Mouse (Mus musculus): ENCODE measurements at regions not wholly inside any gene's neighbourhood (a gene's known extent, or its start where the extent isn't known, plus 50 kb on each side); places are given as distances from the start of the nearest gene placed in this dataset.
"Not testable (repeated sequence)": the region's sequence is repeated elsewhere in the genome, so short reads cannot be mapped to it uniquely, and the experiment has no call there.

DNA sequence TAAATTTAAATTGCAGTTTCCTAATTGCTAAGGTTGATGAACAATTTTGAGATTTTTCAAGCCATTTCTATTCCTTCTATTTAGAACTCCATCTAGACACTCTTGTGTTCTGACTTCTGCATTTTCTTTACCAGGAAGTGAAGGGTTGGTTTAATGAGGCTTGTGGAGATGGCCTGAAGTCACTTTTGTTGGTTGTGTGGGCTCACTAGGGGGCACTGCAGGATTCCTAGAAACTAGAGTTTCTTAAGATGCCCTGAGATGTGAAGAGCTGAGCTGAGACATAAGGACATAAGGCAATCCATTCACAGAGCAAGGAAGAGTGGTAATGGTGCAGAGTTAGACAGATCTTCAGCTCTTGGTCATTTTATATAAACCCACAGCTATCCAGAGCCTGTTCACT lies 656.6 kb downstream of the Dad1 start:
- not testable (repeated sequence) for DNase-seq (ENCODE audit: low spot score in 2 of 2)

DNA sequence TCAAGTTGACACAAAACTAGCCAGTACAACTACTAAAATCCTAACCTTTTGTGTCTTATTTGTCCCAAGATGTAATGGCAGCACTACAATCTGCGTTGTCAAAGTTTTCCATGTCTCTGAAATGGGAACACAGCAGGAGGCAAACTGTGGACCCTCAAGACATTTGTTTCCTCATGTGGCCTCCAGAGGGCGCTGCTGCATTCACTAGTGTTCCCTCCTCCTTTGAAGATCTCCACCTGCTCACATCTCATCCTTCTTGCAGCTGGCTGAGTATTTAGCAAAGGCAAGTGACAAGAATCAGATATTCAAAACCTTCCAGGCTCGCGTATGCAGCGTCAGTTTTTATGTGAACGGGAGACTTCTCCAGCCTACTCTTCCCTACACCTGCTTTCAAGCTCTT lies 663.3 kb downstream of the Dad1 start:
- DNase-seq (ENCODE audit: low spot score in 2 of 2) = not testable (repeated sequence)

DNA sequence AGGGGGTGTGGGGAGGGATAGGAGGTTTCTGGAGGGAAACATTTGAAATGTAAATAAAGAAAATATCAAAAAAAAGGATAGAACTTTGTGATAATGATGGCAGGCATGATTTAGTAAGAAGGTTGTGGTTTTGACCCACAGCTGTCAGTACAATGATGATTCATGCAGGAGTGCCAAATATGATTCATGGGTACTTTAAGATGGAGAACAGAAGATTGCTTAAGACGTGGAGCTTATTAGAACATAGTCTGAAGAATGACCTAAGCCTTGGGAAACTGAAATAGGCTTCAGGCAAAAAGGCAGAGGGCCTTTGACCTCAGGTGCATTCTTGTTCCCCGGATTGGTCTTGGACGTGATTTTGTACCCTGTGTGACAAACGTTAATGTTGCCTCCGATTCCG lies 671.4 kb downstream of the Dad1 start:
- DNase-seq (ENCODE audit: low spot score in 2 of 2) = not testable (repeated sequence)

GRCm38 (mm10) chr14:53581734-53582133 lies 672.2 kb downstream of the Dad1 start:
- not testable (repeated sequence) for DNase-seq (ENCODE audit: low spot score in 2 of 2)

DNA sequence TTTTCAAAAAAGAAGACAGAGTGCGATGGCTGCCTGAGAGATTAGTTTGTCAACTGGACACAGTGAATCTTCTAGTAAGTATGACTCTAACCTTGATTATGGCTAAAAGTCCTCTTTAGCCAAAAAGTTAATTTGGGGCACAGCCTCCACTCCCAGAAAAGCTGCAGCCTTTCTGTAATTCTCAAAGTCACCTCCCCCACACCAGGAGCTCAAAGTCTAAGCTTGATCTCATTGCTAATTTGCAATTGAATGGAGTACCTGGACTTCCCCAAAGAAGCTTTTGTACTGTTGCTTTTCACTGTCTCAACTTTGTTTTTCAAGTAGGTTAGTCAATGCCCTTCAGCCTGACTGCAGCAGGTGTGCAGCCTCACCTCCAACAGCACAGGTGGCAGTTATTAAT lies 677.0 kb downstream of the Dad1 start:
- DNase-seq (ENCODE audit: low spot score in 2 of 2) = not testable (repeated sequence)

DNA sequence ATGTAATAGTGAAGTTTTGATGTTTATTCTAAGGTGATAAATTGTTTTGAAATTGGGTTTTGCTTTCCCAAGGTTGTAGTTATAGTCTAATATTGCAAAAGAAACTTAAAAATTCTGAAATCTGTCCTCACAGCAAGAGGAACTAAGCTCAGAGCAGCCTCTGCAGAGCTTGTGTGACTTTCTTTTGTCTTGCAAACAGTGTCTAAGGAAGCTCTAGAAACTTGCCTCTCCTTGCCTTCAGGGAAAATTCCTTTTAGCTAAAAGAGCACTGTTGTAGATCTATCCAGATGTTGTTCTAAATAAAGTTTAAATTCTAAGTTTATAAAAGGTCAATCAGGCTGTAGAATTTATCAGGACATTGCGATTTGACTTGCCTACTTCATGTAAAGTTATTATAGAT lies 681.2 kb downstream of the Dad1 start:
- not testable (repeated sequence) for DNase-seq (ENCODE audit: low spot score in 2 of 2)

DNA sequence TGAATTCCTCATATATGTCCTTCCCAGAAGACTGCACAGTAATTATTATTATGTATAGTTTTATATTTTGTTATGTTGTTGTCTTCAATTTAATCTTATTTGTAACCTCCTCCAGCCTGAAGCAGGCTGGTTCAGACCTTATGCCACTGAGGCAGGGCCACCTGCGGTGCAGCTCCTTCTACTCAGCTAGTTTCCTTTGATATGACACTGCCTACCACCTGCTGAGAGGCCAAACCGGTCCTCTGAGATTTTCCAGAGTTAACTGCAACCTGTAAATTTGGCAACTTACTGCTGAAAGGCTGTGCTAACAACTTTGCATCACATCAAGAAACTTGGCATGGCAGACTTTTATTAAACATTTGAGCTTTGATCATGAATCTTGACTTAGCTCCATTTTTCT lies 691.3 kb downstream of the Dad1 start:
- no peak for DNase-seq (ENCODE audit: low spot score in 2 of 2)

DNA sequence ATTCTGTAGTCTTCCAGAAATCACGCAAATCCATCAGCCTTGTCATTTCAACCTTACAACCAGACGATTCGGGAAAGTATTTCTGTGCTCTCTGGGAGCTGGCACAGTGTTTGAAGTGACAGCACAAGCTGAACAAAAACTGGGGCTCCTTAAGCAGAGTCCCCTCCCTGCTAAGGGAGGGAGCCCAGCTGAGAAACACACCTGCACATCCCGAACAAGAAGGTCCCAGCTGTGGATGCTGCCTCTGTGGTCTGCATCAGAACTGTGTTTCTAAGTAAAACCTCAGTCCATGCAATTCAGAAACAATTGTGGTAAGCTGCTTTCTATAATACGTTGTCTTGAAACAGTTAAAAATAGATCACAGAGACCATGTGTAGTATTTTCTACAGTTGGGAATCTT lies 693.8 kb downstream of the Dad1 start:
- not testable (repeated sequence) for DNase-seq (ENCODE audit: low spot score in 2 of 2)

DNA sequence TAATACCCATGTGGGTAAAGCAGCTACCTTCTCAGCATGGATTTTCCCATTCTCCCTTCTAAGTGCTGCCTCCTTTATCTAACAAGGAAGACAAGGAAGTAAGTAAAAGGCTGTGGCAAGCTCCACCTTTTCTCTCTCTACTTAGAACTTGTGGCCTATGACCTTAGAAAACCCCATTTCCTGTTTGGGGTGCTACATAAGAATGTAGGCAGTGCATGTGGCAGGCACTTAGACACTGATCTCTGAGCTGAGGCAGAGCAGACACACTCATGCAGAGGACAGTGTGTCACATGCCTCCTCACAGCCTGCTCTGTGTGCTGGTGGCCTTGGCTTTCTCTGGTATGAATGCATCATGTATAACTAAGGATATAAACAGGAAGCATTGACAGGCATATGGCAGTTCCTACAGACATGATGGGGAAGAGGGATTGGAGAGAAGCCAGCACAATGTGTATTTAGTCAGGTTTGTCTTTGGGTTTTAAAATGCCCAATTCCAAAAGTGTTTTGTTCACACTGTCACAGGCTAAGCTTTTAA lies 694.5 kb downstream of the Dad1 start:
- DNase-seq (ENCODE audit: low spot score in 2 of 2) = not testable (repeated sequence)

GRCm38 (mm10) chr14:53553771-53554170 lies 700.1 kb downstream of the Dad1 start:
- DNase-seq (ENCODE audit: low spot score in 2 of 2) = no peak

- DNase-seq (ENCODE audit: low spot score in 2 of 2) = not testable (repeated sequence)
These were observed 706.5 kb downstream of the Dad1 start for GRCm38 (mm10) chr14:53547365-53547764.

DNA sequence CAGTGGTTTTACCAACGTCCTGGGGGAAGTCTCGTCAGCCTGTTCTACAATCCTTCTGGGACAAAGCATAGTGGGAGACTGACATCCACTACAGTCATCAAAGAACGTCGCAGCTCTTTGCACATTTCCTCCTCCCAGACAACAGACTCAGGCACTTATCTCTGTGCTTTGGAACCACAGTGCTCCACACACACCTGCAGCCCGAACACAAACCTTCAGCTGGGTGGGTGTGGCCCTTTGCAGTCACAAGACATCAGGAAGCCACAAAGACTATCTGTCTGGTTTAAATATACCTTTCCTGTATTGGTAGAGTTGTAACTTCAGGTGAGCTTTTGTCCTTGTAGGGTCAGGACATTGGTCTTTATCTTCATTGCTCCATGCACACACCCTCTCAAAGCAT lies 708.6 kb downstream of the Dad1 start:
- DNase-seq (ENCODE audit: low spot score in 2 of 2) = no peak

DNA sequence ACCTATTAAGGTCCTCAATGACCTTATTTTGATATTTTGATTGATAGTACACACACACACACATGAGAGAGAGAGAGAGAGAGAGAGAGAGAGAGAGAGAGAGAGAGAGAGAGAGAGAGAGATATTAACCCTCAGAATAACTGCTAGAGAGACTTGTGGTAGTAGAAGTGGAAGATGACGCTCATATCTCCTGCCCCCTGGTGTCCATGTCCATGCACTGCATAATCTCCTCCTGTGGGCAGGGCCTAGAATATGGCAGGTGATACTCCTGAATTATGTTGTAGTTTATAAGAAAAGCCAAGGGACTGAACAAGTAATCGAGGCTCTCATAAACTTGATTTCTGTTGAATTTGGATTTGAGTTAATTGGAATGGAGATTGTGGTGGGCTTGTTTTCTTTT lies 712.3 kb downstream of the Dad1 start:
- not testable (repeated sequence) for DNase-seq (ENCODE audit: low spot score in 2 of 2)

DNA sequence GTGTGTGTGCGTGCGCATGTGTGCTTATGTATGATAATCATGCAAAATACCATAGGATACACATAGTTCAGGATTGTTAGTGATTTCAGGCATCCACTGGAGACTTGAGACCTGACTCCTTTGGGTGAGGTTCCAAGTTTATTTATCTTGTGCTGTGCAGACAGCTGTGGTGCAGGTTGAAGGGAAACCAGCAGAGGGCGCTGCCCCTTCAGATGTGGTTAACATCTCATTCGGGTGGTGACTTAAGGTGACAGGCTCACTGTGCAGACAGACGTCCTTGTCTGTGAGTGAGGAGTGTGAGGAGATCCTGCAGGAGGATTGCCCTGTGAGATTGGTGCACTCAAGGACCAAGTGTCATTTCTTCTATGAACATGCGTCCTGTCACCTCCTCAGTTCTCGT lies 716.0 kb downstream of the Dad1 start:
- not testable (repeated sequence) for DNase-seq (ENCODE audit: low spot score in 2 of 2)

DNA sequence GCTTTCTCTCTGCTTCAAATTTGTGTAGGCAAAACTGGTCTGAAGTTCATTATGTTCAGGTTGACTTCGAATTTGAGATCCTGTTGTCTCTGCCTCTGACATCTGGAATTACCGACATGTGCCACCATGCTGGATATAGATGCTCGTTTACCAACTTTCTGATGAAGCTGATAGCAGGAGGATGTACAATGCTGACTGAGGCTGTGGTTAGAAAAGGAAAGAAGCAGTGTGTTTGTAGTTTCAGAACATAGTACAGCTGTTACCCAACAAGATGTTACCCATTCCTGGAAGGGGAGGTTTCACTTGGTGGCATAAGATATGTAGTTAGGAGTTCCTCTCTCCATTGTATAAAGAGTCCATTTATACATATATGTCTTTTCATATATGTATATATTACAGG lies 730.5 kb downstream of the Dad1 start:
- DNase-seq (ENCODE audit: low spot score in 2 of 2) = not testable (repeated sequence)

DNA sequence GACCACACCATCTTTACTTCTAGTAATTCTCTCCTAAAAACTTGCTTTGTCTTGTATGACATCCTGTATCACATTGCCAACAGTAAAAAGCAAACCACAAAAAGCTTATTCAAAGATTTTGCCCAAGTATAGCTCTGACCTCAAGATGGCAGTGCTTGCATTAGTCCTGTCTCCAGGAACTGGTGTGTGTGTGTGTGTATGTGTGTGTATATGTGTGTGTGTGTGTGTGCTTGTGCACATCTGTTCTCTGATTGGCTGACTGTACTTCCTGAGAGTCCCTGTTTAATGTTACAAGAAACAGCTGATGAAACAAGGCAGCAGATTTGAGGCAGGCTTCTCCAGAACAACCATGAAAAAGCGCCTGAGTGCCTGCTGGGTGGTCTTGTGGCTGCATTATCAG lies 735.0 kb downstream of the Dad1 start:
- DNase-seq (ENCODE audit: low spot score in 2 of 2) = not testable (repeated sequence)

DNA sequence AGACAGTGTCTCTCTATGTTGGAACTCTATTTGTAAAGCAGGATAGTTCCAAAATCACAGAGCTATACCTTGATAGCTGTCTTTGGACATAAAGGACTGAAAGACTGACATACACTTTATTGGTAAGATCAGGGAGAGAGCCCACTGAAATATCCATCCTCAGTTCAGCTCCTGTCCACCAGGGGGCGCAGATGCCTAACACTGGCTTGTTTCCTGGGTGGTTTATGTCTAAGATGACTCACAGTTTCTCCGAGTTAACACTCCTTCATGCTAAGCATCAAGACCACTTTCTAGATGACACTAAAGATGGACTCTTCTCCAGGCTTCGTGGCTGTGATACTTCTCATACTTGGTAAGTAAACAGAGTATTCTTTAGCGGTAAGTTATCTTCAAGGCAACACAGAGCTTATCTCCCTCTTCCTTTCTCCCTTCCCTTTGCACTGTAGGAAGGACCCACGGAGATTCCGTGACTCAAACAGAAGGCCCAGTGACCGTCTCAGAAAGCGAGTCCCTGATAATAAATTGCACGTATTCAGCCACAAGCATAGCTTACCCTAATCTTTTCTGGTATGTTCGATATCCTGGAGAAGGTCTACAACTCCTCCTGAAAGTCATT lies 737.2 kb downstream of the Dad1 start:
- not testable (repeated sequence) for DNase-seq (ENCODE audit: low spot score in 2 of 2)

- not testable (repeated sequence) for DNase-seq (ENCODE audit: low spot score in 2 of 2)
These were observed 748.5 kb downstream of the Dad1 start for GRCm38 (mm10) chr14:53505389-53505788.

DNA sequence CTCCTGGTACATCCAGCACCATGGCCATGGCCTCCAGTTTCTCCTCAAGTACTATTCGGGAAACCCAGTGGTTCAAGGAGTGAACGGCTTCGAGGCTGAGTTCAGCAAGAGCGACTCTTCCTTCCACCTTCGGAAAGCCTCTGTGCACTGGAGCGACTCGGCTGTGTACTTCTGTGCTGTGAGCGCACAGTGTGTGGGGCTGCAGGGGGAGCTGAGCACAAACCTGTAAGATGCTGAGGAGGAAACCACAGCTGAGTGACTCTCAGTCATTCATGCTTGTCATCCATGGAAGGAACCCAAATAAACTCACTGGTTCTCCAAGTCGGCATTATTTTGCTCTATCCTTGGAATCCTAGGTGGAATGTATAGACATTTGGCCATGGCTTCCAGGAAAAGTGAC lies 765.5 kb downstream of the Dad1 start:
- DNase-seq (ENCODE audit: low spot score in 2 of 2) = not testable (repeated sequence)

- DNase-seq (ENCODE audit: low spot score in 2 of 2) = not testable (repeated sequence)
These were observed 766.3 kb downstream of the Dad1 start for GRCm38 (mm10) chr14:53487611-53488010.

DNA sequence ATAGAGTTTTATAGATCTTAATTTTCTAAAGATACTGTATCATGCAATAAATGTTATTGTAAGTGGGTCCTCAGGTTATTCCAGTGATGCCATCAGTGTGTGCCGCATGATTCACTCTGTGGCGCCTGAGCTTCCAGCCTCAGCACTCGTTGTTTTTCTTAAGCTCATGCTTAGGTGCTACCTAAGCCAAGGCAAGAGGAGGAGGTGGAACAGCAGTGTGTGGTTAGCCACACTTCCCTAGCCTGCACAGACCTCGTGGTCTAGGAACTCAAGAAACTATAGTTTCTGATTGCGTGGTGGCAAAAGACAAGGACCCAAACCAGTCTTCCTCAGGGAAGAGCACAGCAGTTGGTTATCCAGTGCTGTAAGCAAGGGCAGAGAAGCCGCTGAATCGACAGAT lies 779.7 kb downstream of the Dad1 start:
- DNase-seq (ENCODE audit: low spot score in 2 of 2) = not testable (repeated sequence)

- DNase-seq (ENCODE audit: low spot score in 2 of 2) = not testable (repeated sequence)
These were observed 793.1 kb downstream of the Dad1 start for GRCm38 (mm10) chr14:53460790-53461189.

- no peak for DNase-seq (ENCODE audit: low spot score in 2 of 2)
These were observed 799.9 kb downstream of the Dad1 start for GRCm38 (mm10) chr14:53454001-53454400.

DNA sequence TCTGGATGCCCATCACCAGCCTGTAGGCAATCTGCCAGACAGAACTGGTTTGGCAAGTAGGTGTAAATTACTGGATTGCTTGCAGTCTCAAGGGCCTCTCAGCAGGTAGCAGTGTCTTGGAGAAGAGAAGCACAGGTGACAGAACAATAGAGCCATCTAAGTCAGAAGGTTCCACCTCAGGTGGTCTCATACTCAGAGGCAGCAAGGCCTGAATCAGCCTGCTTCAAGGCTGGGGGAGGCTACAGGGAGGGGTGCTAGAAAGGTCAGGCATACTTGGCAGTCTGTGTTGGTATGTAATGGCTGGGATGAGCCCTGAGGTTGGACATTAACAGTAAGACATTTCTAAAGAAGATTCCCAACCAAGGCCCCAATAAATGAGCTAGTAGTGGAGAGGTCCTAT lies 814.3 kb downstream of the Dad1 start:
- DNase-seq (ENCODE audit: low spot score in 2 of 2) = not testable (repeated sequence)
